Mouse (Mus musculus) thymus, postnatal 10 days (tissue): ENCODE data around the gene Pde1a.
"Not testable (repeated sequence)": the region's sequence is repeated elsewhere in the genome, so short reads cannot be mapped to it uniquely, and the experiment has no call there.

ENCODE experiments used
- DNase-seq, 2 experiments: peaks; one replicate each; pipeline ENCODE4 v3.0.0; 2021; ENCODE audit warnings: low spot score in 2 of 2

The Pde1a gene

GRCm38 (mm10) chr2:79964964-79965363 is 164.3 kb downstream of the Pde1a start:
- DNase-seq, result no peak

DNA sequence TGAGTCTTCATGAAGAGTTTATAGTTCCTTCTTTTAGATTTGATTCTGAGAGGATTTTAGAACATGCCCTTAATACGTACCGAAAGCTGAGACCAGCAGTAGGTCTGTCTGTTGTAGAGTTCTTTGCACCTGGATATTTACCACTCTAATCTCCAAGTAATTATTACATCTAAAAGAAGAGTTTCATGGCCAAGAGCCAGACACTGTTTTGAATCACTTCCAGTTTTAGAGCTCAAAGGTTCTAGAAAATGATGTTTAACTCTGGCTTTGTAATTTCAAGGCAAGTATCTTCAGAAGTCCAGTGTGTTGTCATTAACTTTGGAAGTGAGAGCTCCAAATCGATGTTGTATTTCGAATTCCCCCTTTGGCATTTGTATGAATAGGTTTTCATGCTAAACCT is 167.8 kb downstream of the Pde1a start:
- no peak for DNase-seq

DNA sequence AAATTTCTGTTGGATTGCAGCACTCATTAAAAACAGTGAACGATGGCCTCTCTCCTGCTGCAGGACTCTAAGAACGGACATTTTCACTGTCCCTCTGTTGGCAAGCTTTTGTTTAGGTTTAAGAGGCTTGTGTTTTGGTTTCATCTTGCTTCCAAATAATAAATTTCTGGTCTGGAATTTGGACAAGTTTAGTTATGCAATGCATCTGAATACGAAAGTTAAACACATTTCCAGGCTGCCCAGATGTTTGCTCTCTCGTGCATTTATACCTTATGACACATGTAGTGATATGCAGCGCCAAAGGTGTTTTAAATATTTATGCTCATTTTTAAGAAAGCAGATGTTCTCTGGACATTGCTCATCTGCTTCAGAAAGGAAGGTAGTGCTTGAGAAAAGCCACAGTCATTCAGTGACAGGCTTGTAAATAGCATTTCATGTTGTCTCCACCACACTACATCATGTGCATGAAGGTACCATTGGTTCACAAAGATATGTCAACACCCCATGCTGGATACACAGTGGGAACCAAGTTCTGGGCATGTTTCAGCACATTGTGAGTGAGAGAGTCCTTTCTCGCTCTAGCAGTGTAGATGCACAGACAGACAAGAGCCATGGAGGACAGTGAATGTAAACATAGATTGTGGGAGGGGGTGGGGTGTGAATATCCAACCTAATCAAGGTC is 171.5 kb downstream of the Pde1a start:
- DNase-seq, result no peak

DNA sequence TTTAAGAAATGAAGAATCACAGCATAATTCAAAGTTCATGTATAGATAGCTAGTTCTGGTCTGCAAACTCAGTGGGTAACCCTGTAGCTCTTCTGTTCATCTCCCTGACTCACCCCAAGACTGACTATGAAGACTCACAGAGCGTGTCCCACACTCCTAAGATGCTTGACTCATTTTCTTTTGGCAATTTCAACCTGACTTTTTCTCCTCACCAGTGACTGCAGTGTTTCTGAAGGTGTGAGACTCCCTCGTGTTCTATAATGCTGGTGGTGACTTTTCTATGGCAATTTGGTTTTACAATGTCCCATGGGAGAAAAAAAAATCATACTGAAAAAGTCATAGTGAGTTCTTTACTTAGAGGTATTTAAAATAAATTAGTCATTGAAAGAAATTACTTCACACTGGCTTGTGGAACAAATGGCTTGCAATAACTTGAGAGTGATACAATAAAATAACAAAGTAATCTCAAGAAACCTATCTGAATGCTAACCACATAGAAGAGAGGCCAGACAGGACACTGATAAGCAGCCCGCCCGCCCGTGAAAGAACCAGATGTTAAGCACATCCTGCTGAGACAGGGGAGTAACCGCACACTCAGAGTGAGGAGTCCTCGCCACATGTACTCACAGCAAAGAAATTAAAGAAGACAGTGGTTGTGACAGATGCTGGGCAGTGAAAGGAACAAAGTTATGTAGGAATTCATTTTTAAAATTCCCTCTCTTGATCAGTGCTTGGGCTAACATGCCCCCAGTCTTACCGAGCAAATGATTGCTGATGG is 183.2 kb downstream of the Pde1a start:
- DNase-seq, result no peak

DNA sequence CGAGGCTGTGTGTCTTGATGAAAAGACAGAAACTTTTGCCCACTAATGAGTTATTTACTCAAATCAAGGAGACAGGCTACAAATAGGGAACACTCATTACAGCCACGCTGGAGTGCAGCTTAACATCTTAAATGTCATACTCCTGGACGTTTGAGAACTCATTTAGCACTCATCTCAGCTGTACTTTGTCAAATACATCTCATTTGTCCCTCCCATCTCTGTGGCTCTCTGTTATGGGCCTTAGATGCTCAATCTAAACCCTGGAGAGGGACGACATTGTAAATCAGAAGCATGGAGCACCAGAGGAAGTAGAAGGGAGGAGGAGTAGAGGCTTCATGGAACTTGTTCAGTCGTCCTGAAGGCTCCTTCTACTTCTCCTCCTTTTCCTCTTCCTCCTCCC is 194.6 kb downstream of the Pde1a start:
- no peak for DNase-seq

DNA sequence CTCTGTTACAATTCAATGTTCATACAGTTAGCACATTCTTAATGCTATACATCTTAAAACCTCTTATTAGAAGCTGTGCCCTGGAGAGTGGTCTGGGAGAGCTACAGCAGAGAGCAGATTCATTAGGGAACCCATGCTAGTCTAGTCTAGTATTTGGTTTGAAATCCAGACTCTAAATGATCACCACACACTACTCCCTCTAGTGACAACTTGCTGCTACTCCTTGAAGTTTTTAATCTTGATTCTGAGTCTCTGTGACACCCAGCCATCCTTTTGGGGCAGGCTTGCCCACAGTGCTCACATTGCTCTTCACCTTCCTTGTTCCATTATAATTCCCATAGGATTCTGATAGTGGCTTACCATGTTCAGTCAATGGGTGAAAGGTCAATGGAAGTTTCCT is 206.9 kb downstream of the Pde1a start:
- no peak for DNase-seq

DNA sequence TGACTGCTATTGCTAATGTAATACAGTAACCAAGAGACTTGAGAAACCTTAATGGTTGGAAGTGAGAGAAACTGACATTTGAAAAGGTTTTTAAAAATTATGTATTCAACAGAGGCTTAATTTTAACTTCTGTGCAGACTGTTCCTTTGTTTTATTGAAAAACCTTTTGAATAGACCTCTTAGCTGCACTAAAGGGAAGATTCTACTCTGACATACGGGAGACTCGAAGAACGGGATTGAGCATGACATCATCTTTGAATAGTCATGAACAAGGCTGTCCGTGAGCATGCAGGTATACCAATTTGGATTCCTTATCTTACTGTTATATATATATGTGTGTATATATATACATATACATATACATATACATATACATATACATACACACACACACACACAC is 207.9 kb downstream of the Pde1a start:
- no peak for DNase-seq

DNA sequence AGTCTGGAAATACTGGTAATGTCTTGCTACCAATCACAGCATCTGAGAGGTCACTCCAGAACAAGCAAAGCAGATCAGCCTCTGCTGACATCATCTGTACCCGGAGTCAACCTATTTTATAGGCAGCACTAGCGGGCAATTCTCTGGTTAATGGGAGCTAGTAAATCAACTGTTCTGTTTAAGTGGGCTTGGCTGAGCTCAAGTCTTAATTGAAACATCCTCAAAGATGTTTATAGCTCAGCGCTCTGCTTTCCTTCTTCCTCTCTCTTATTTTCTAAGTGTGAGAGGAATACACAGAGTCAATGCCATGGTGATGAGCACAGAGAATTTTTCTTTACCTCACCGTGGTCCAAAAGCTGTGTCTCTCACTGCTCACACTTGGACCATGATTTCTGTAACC is 208.8 kb downstream of the Pde1a start:
- DNase-seq, result no peak

GRCm38 (mm10) chr2:79901841-79902510 is 227.3 kb downstream of the Pde1a start:
- DNase-seq, result no peak

GRCm38 (mm10) chr2:79898522-79898921 is 230.7 kb downstream of the Pde1a start:
- no peak for DNase-seq

GRCm38 (mm10) chr2:79892829-79893228 is 236.4 kb downstream of the Pde1a start:
- DNase-seq, result no peak

GRCm38 (mm10) chr2:79891760-79892570 is 237.3 kb downstream of the Pde1a start:
- DNase-seq, result no peak

- no peak for DNase-seq
Measured at GRCm38 (mm10) chr2:79890726-79891125, 238.5 kb downstream of the Pde1a start.

- no peak for DNase-seq
Measured at GRCm38 (mm10) chr2:79883631-79884350, 245.5 kb downstream of the Pde1a start.

DNA sequence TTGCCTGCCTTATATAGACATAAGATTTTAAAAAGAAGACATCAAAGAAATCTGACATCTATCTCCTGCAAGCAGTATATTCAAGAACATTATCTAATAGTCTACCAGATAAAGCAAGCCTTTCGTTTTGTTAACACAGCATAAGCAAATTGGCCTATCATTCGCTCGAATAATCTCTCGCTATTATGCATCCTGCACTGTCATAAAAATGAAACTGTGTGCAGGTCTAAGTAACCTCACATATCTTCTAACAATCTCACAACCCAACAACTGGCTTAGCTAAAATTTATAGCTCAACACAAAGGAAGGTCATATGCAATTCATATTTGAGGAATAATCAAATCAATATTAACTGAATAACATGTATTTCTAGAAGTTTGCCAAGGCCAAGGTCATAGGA is 246.0 kb downstream of the Pde1a start:
- no peak for DNase-seq

GRCm38 (mm10) chr2:79865275-79865999 is 263.8 kb downstream of the Pde1a start:
- DNase-seq, result peak in 1 of 2 experiments; percentile 14

GRCm38 (mm10) chr2:79856874-79857273 is 272.4 kb downstream of the Pde1a start:
- DNase-seq, result no peak

DNA sequence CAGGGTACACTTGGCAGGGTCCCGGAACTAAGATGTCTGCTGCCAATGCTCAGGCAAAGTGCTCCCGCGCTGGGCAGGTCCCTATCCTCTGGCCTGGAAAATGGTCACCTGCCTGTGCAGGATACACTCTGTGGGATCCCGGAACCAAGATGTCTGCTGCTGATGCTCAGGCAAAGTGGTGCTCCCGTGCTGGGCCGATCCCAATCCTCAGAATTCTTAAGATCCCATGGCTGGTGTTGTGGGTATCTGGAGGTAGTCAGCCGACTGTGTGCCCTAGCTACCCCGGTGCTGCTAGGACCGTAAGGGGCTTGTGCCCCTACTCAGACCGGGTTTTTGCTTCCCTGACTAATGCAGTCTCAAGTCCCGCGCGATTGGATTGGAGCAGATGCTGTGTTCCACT is 281.9 kb downstream of the Pde1a start:
- not testable (repeated sequence) for DNase-seq

GRCm38 (mm10) chr2:79839513-79839912 is 289.7 kb downstream of the Pde1a start:
- no peak for DNase-seq

GRCm38 (mm10) chr2:79839090-79839489 is 290.2 kb downstream of the Pde1a start:
- DNase-seq, result no peak

DNA sequence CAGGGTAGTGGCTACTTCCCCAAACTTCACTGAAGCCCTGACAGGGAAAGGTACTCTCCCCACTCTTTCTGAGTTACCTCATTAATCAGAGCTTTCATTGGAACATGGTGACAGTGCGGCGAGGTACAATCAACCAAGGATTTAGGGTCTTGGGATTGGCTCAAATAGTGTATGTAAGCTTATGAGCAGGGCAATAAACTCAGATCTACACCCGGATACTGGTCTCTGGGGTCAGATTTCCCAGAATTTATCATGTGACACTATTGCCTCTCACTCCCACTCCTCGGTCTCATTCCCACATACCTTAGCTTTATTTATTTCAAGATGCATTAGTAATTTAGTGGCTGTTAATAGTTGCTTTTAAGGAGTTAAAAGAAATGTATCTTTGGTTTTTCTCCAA is 303.4 kb downstream of the Pde1a start:
- DNase-seq, result no peak
